Mouse (Mus musculus): ENCODE results near the gene Lama1. TPM values are rescaled to one million over a fixed set of nuclear protein-coding genes. Genes with fewer than 3 reads are reported as not detected.
A peak's percentile ranks its signal among the peaks of the same experiment; 100 is the strongest.
"Not testable (repeated sequence)": the region's sequence is repeated elsewhere in the genome, so short reads cannot be mapped to it uniquely, and the experiment has no call there.

Lama1 gene
- polyA plus RNA-seq, 1 experiment from 2014 or later, result 3.0 TPM

DNA sequence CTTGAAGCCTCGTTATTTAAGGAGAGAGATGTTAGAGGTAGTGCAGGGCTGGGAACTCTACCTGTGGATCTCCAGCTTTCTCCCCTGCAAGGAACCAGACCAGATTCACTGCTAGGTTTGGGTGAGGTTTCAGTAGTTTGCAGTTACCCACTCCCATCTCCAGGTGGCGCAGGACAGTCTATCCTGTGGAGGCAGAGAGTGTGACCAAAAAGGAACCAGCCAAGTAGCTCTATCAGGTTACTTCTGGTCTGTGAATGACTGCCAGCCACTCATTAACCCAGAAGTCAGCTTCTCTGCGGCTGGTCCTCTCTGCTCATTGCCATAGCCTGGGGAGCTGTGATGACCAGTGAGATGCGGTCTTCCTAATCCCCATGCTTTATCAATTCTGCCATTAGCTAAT is 82.8 kb downstream of the Lama1 start:
- H3K27me3 ChIP-seq (replicated peaks), result no peaks in the 10 kb centered on the region
- H3K4me2 ChIP-seq (replicated peaks), result no peak overlapping the region
- no peak overlapping the region for H3K9ac ChIP-seq
- H3K9me3 ChIP-seq, result no peaks in the 10 kb centered on the region
- H3K4me1 ChIP-seq (replicated peaks), result no peaks in the 10 kb centered on the region
- H3K27ac ChIP-seq, result no peak overlapping the region
- 64% methylated on average over 4 of the region's 4 CpGs for WGBS
- no peak overlapping the region for H3K4me3 ChIP-seq (replicated peaks)
- no peak for ATAC-seq
- H3K36me3 ChIP-seq, result no peaks in the 10 kb centered on the region

- ATAC-seq, result no peak
- H3K4me3 ChIP-seq (replicated peaks), result no peak overlapping the region
- no peak overlapping the region for H3K4me2 ChIP-seq (replicated peaks)
- no peak overlapping the region for H3K9ac ChIP-seq
- no peak overlapping the region for H3K27ac ChIP-seq
- no peaks in the 10 kb centered on the region for H3K36me3 ChIP-seq
- 96% methylated on average over 10 of the region's 10 CpGs for WGBS
- H3K4me1 ChIP-seq (replicated peaks), result no peaks in the 10 kb centered on the region
- no peaks in the 10 kb centered on the region for H3K9me3 ChIP-seq
- H3K27me3 ChIP-seq (replicated peaks), result no peaks in the 10 kb centered on the region
Observed at GRCm38 (mm10) chr17:67791091-67791490, 94.0 kb downstream of the Lama1 start.

DNA sequence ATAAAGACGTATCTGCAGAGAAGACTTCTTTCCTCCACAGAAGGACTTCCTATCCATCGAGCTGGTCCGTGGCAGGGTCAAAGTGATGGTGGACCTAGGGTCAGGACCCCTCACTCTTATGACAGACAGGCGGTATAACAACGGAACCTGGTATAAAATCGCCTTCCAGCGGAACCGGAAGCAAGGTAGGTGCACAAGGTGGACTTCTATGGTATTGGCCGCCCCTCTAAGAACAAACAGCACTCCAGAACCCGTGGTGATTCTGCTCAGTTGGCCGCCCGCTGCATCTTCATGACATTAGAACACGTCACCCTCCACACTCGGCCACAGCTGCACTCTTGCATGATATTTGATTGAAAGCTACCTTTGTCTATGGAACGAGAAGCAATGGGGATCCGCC is 112.1 kb downstream of the Lama1 start:
- H3K4me2 ChIP-seq (replicated peaks), result no peak overlapping the region
- no peaks in the 10 kb centered on the region for H3K36me3 ChIP-seq
- H3K9me3 ChIP-seq, result no peaks in the 10 kb centered on the region
- 92% methylated on average over 16 of the region's 16 CpGs for WGBS
- H3K4me3 ChIP-seq (replicated peaks), result no peak overlapping the region
- no peaks in the 10 kb centered on the region for H3K4me1 ChIP-seq (replicated peaks)
- no peak overlapping the region for H3K27ac ChIP-seq
- ATAC-seq, result no peak
- no peak overlapping the region for H3K9ac ChIP-seq
- no peaks in the 10 kb centered on the region for H3K27me3 ChIP-seq (replicated peaks)

DNA sequence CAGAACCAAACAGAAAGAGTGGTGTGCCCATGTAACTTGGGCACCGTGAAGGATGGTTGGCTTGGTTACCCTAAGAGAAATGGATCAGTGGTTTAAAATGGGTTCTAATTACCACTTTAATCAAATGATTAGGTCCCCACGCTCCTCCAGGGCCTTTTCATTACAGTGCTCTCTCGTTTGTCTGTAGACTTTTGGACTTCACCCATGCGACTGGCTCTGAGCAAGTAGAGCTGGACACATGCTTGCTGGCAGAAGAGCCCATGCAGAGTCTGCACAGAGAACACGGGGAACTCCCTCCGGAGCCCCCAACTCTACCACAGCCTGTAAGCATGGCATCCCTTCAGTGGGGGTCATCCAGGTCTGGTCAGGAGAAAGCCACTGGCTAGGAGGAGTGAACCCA is 116.6 kb downstream of the Lama1 start:
- H3K36me3 ChIP-seq, result no peaks in the 10 kb centered on the region

DNA sequence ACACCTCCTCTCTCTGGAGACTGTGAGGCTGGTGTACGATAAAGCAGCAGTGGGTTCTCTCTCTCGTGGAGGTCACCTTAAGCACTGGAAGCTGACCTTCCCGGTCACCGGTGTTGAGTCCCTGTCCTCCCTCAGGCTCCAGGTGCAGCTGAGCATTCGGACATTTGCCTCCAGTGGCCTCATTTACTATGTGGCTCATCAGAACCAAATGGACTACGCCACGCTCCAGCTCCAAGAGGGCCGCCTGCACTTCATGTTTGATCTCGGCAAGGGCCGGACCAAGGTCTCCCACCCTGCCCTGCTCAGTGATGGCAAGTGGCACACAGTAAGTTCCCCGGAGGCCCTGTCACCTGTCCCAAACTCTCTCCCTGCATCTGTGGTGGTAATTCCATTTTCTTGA is 118.7 kb downstream of the Lama1 start:
- WGBS, result 95% methylated on average over 11 of the region's 11 CpGs
- Histone ChIP-seq H3K4me3 (replicated peaks) (no peak overlapping the region), H3K27me3 (replicated peaks) (no peaks in the 10 kb centered on the region), H3K4me1 (replicated peaks) (no peaks in the 10 kb centered on the region), H3K4me2 (replicated peaks) (no peak overlapping the region), H3K9me3 (no peaks in the 10 kb centered on the region), H3K27ac (no peak overlapping the region), H3K9ac (no peak overlapping the region), H3K36me3 (no peaks in the 10 kb centered on the region)
- ATAC-seq, result no peak

More for the DNA sequence above, 116.6 kb downstream of the Lama1 start:
- no peak for ATAC-seq
- no peaks in the 10 kb centered on the region for H3K27me3 ChIP-seq (replicated peaks)
- no peak overlapping the region for H3K4me3 ChIP-seq (replicated peaks)
- 93% methylated on average over 6 of the region's 6 CpGs for WGBS
- no peak overlapping the region for H3K27ac ChIP-seq
- no peaks in the 10 kb centered on the region for H3K4me1 ChIP-seq (replicated peaks)
- H3K9me3 ChIP-seq, result no peaks in the 10 kb centered on the region
- no peak overlapping the region for H3K9ac ChIP-seq
- H3K4me2 ChIP-seq (replicated peaks), result no peak overlapping the region

DNA sequence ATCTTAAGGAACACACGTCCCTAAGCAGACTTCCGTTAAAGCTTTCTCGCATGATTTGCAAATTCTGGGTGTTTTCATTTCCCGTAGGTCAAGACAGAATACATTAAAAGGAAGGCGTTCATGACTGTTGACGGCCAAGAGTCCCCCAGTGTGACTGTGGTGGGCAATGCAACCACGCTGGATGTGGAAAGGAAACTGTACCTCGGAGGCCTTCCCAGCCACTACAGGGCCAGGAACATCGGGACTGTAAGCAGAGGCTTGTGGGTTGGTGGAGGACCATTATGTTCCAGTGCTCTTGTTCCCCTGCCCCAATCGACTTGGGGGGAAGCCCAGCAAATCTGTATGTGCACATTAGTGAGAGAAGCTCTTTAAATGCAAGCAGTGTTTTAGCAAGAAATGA is 119.9 kb downstream of the Lama1 start:
- Histone ChIP-seq H3K4me3 (replicated peaks) (no peak overlapping the region), H3K9me3 (no peaks in the 10 kb centered on the region), H3K4me2 (replicated peaks) (no peak overlapping the region), H3K27me3 (replicated peaks) (no peaks in the 10 kb centered on the region), H3K9ac (no peak overlapping the region), H3K27ac (no peak overlapping the region), H3K36me3 (no peaks in the 10 kb centered on the region; the same call in 1 of the 2 replicates), H3K4me1 (replicated peaks) (no peaks in the 10 kb centered on the region)
- WGBS, result 93% methylated on average over 10 of the region's 10 CpGs
- no peak for ATAC-seq

GRCm38 (mm10) chr17:67827431-67827830 is 130.4 kb downstream of the Lama1 start:
- no peak overlapping the region for H3K9ac ChIP-seq
- H3K9me3 ChIP-seq, result no peaks in the 10 kb centered on the region
- no peaks in the 10 kb centered on the region for H3K36me3 ChIP-seq
- H3K4me3 ChIP-seq (replicated peaks), result no peak overlapping the region
- no peak overlapping the region for H3K4me2 ChIP-seq (replicated peaks)
- no peaks in the 10 kb centered on the region for H3K27me3 ChIP-seq (replicated peaks)
- H3K27ac ChIP-seq, result no peak overlapping the region
- ATAC-seq, result no peak
- WGBS, result 94% methylated on average over 3 of the region's 3 CpGs
- no peaks in the 10 kb centered on the region for H3K4me1 ChIP-seq (replicated peaks)

DNA sequence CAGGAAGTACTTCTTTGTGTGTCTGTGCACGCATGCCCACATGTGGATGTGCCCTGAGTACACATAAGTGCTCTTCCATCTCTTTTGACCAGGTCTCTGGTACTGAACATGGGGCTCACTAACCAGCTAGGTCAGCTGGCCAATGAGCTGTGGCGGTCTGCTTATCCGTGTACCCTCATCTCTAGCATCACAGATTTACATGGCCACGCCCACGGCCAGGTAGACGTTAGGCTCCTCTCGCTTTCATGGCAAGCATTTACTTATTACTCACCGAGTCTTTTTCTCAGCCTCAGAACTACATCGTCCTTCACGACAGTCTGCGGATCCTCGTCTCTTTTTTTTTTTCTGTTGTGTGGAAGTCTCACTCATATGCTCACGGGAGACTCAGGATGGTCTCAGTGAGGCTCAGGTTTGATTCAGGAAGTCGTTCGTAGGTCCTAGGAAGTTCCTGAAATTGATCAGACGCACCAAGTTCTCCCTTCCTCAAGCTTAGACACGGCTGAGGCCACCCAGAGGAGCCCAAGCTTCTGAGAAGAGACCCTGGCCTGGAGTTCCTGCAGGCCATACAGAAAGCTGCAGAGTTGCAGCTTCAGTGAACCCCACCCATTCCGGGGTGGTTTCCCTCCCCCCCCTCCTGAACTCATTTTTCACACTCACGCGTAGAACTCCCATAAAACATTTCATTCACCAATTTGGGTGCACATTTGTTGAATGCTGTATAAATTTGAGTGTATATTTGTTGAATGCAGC is 139.3 kb downstream of the Lama1 start:
- Histone ChIP-seq H3K36me3 (no peaks in the 10 kb centered on the region), H3K4me1 (replicated peaks) (no peaks in the 10 kb centered on the region), H3K9ac (no peak overlapping the region), H3K9me3 (no peaks in the 10 kb centered on the region), H3K27me3 (replicated peaks) (no peaks in the 10 kb centered on the region), H3K4me2 (replicated peaks) (no peak overlapping the region), H3K4me3 (replicated peaks) (no peak overlapping the region), H3K27ac (no peak overlapping the region)
- no peak for ATAC-seq
- 97% methylated on average over 20 of the region's 20 CpGs for WGBS

GRCm38 (mm10) chr17:67837351-67838090 is 140.5 kb downstream of the Lama1 start:
- Histone ChIP-seq H3K27ac (no peak overlapping the region), H3K9me3 (no peaks in the 10 kb centered on the region), H3K9ac (no peak overlapping the region), H3K4me3 (replicated peaks) (no peak overlapping the region), H3K36me3 (no peaks in the 10 kb centered on the region), H3K27me3 (replicated peaks) (no peaks in the 10 kb centered on the region), H3K4me1 (replicated peaks) (no peaks in the 10 kb centered on the region), H3K4me2 (replicated peaks) (no peak overlapping the region)
- ATAC-seq, result 0 out of 2 replicates have a peak, but pooled peaks have one; percentile 34
- WGBS, result 63% methylated on average over 17 of the region's 17 CpGs

- Histone ChIP-seq H3K27ac (no peak overlapping the region), H3K9ac (no peak overlapping the region), H3K27me3 (replicated peaks) (no peaks in the 10 kb centered on the region), H3K4me2 (replicated peaks) (no peak overlapping the region), H3K4me1 (replicated peaks) (no peaks in the 10 kb centered on the region), H3K4me3 (replicated peaks) (no peak overlapping the region), H3K36me3 (no peaks in the 10 kb centered on the region), H3K9me3 (no peaks in the 10 kb centered on the region)
- 88% methylated on average over 13 of the region's 13 CpGs for WGBS
- ATAC-seq, result no peak
Observed at GRCm38 (mm10) chr17:67838948-67839347, 141.9 kb downstream of the Lama1 start.

DNA sequence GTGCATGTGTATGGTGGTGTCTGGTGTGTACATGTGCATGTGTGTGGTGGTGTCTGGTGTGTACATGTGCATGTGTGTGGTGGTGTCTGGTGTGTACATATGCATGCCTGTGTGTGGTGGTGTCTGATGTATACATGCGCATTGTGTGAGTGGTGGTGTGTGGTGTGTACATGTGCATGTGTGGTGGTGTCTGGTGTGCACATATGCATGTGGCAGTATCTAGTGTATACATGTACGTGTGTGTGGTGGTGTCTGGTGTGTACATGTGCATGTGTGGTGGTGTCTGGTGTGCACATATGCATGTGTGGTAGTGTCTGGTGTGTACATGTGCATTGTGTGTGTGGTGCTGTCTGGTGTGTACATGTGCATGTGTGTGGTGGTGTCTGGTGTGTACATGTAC is 144.4 kb downstream of the Lama1 start:
- not testable (repeated sequence) for H3K9ac ChIP-seq; ATAC-seq; H3K36me3 ChIP-seq; H3K9me3 ChIP-seq; H3K27me3 ChIP-seq (replicated peaks); H3K4me2 ChIP-seq (replicated peaks); H3K4me1 ChIP-seq (replicated peaks); H3K27ac ChIP-seq; H3K4me3 ChIP-seq (replicated peaks)
- 94% methylated on average over 2 of the region's 2 CpGs for WGBS

DNA sequence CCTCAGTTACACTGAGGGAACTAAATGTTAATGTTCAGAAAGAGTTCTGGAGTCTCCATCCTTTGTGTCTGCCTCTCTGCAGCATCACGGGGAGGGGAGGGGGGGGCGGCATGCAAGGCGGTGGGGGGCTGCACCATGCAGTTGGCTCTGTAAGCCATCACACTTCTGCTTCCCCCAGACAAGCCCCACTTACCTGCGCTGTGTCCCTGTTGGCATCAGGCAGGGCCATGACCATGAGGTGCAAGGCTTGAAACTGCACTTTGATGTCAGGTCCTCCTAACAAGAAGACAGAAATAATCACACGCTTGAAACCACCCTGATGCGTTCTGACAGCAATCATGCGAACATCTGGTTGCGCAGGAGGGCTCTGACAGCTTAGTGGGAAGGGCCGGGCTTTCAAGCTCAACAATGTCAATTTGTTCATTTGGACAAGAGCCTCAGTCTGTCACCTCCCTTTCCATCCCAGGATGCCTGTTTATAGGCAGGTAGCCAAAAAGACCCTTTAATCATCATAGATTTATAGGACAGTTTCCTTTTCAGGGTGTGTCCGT is 164.1 kb downstream of the Lama1 start:
- Histone ChIP-seq H3K4me2 (replicated peaks) (no peak overlapping the region), H3K9ac (no peak overlapping the region), H3K36me3 (peaks cover 2% of the 10 kb centered on the region; the same call in 1 of the 2 replicates), H3K4me1 (replicated peaks) (no peaks in the 10 kb centered on the region), H3K9me3 (no peaks in the 10 kb centered on the region), H3K27me3 (replicated peaks) (no peaks in the 10 kb centered on the region), H3K27ac (no peak overlapping the region), H3K4me3 (replicated peaks) (no peak overlapping the region)
- no peak for ATAC-seq
- 92% methylated on average over 10 of the region's 10 CpGs for whole genome bisulfite sequencing

Measured in intestine, embryonic 15.5 days (tissue).